Mouse (Mus musculus): ENCODE results near the gene Gm45234.

Gene Gm45234

GRCm38 (mm10) chr6:124706061-124706627 lies 49.7 kb downstream of the Gm45234 start:
- no peak for DNase-seq (ENCODE audit: low spot score)

DNA sequence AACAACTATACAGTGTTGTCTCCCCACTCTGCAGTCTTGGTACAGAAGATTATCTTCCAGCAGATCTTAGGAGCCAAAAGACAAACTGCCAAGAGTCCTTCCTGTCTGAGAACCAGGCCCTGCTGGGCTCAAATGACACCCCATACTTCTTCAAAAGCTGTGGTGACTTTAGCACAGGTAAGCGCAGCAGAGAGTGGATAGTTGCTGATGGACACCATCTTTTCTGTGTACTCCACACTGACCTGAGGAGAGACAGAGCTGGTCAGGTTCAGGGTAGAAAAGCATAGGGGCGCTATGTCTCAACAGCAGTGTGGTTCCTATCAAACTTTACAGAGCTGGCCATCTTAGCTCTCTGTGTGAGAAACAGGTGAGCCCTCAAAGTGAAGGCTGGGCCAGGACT lies 51.4 kb downstream of the Gm45234 start:
- no peak for DNase-seq (ENCODE audit: low spot score)

- DNase-seq (ENCODE audit: low spot score) = no peak
Measured at GRCm38 (mm10) chr6:124703789-124704188, 52.0 kb downstream of the Gm45234 start.

- DNase-seq (ENCODE audit: low spot score) = peak; percentile 72
Measured at GRCm38 (mm10) chr6:124702784-124703103, 53.1 kb downstream of the Gm45234 start.

GRCm38 (mm10) chr6:124702102-124702783 lies 53.6 kb downstream of the Gm45234 start:
- DNase-seq (ENCODE audit: low spot score) = no peak

- no peak for DNase-seq (ENCODE audit: low spot score)
Measured at GRCm38 (mm10) chr6:124701338-124701737, 54.5 kb downstream of the Gm45234 start.

GRCm38 (mm10) chr6:124699962-124700610 lies 55.7 kb downstream of the Gm45234 start:
- DNase-seq (ENCODE audit: low spot score) = peak; percentile 44

DNA sequence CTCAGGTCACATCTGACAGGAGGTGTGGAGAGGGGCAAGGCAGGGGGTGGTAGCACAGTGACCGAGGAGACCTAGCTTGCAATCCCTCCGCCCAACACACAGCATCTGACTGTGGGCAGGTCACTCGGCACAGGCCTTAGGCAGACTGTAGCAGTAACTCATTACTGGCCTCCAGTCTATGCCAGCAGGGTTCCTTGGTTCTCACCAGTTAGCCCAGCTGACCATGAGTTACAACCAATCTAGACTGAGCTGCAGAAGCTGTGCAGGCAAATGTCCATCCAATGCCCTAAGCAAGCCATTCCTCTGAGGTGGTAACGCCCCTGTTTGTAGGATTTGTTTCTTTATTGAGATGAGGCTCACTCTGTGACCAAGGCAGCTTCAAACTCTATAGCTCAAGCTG lies 56.5 kb downstream of the Gm45234 start:
- DNase-seq (ENCODE audit: low spot score) = no peak

DNA sequence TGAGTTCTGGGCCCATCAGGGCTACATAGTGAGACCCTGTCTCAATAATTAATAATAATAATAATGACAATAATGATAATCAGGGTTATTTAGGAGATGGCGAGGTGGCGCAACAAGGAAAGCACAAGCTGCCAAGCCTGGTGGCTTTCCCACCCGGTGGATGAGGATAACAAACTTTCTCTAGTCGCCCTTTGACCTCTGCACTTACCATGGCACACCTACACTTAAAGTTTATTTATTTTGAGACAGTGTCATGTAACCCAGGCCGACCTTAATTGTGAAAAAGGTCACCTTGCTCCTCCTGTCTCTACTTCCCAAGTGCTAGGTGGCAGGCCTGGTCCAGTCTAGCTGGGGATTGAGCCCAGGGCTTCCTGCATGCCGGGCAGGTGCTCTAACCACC lies 57.1 kb downstream of the Gm45234 start:
- no peak for DNase-seq (ENCODE audit: low spot score)

DNA sequence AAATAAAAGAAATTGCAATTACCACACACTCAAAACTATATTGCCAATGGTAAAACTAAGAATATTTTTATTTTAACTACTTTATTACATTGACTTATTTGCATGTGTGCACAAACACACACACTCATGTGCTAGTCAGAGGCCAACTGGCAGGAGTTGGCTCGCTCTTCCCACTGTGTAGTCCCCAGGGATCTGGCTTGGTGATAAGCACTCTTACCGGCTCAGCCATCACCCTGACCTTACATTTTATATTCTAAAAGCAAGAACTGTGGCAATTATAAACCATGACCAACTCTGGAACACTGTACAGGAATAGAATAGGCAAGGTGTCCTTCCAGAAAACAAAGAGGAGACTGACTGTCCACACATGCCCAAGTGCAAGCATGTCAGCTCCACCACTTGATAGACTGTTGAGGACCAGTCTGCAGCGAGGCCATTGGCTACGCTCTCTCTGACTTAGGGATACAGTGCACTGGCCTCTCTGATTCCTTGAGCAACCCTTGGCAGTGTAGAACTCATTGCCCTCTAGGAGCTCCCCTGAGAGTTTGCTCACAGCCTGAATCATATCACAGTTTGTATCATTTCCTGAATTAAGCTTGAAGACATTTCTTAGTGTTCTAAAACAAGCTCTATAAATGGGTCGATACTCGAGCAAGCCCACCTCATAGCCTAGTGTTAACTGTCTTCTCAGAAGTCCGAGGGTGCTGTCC lies 59.2 kb downstream of the Gm45234 start:
- no peak for DNase-seq (ENCODE audit: low spot score)

- peak; percentile 86 for DNase-seq (ENCODE audit: low spot score)
Measured at GRCm38 (mm10) chr6:124694166-124694955, 61.5 kb downstream of the Gm45234 start.

- no peak for DNase-seq (ENCODE audit: low spot score)
Measured at GRCm38 (mm10) chr6:124693243-124693981, 62.4 kb downstream of the Gm45234 start.

DNA sequence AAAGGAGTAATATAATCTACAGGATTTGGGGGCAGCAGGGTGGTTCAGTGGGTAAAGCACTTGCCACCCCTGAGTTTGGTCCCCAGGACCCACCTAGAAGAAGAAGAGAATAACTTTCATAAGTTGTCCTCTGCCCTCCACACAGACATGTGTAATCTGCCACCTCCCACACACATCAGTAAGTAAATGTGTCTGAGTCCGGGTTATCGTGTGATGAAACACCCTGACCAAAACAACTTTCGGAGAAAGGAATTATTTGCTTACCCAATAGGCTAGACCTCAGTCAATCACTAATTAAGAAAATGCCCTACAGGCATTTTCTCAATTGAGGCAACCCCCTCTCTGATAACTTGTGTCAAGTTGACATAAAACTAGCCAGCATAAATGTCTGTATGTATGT lies 65.3 kb downstream of the Gm45234 start:
- DNase-seq (ENCODE audit: low spot score) = no peak
